Mouse (Mus musculus): ENCODE results near the gene Pdx1.
A peak's percentile ranks its signal among the peaks of the same experiment; 100 is the strongest.

Gene Pdx1

GRCm38 (mm10) chr5:147312830-147313685 lies 43.3 kb downstream of the Pdx1 start:
- DNase-seq: no peak

GRCm38 (mm10) chr5:147314646-147315431 lies 45.1 kb downstream of the Pdx1 start:
- peak in 1 of 2 experiments; percentile 41 for DNase-seq

GRCm38 (mm10) chr5:147315432-147316075 lies 45.8 kb downstream of the Pdx1 start:
- DNase-seq: no peak

DNA sequence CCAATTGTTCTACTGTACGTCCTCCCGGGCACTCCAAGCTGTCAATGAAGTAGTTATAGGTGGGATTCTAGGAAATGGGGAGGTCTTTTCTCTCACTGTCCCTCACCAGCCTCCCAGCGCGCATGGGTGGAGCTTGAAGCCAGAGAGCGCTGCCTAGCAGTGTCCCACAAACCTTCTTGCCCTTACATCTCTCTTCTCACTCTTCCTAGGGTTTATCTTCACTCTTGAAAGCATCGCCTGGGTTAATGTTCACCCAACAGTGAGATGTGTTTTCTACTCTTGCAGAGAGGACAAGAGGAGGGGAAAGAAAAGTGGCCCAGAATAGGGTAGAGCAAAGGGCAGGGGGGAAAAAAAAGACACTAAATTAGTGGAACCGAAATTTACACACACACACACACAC lies 47.6 kb downstream of the Pdx1 start:
- DNase-seq: no peak

GRCm38 (mm10) chr5:147317991-147318390 lies 48.2 kb downstream of the Pdx1 start:
- DNase-seq: no peak

- no peak for DNase-seq
Observed at GRCm38 (mm10) chr5:147319653-147320052, 49.9 kb downstream of the Pdx1 start.

GRCm38 (mm10) chr5:147322183-147322582 lies 52.4 kb downstream of the Pdx1 start, which contains the start of gene Urad:
TSS of gene Urad (minus strand) at chr5:147322440.
- DNase-seq: no peak

DNA sequence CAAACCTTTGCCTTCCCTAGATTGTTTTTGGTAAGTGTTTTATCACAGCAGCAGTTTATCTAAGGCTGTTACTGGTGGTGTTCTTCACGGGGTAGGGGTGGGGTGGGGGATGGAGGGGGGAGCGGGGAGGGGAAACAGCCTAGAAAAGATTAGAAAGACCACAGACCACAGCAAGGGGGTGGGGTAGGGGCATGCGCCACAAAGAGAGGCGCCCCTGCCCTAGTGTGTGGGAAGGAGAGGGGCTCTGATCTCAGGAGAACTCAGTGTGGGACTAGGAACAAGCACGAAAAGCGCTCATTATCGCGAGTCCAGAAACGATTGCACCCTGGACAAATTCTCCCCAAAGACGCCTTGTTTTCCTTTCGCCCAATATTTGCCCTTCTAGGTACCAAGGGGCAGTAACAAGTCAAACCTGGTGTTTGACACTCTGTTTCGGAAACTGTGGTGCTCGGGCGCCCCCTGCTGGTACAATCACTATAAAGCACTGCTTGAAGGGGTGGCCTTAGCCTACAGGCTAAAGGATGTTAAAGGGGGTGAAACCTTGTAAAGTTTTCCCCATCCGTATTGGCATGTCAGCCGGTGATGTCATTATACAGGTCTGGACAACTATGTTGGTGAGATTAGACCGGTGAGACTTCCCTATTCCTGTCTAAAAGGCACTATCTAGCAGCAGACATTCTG lies 53.6 kb downstream of the Pdx1 start:
- DNase-seq: peak; percentile 85
